Mouse (Mus musculus) lung, adult 10 weeks (tissue): ENCODE data around the gene Samd11. TPM values are rescaled to one million over a fixed set of nuclear protein-coding genes. Genes with fewer than 3 reads are reported as not detected.

Experiments used
- polyA plus RNA-seq: library from polyadenylated mRNA; stranded (reverse); fragments of 350-450 nt; fragmentation: Illumina TruSeq; extraction: RNeasy Lipid Tissue Mini Kit (QIAGEN cat#74804); gene quantifications from one replicate; pipeline ENCODE4 v1.2.3, GENCODE M21; 2014; ENCODE audit warnings: low read depth, low replicate concordance; ENCODE audit not compliant: insufficient read depth

Samd11 gene
- not detected for polyA plus RNA-seq

DNA sequence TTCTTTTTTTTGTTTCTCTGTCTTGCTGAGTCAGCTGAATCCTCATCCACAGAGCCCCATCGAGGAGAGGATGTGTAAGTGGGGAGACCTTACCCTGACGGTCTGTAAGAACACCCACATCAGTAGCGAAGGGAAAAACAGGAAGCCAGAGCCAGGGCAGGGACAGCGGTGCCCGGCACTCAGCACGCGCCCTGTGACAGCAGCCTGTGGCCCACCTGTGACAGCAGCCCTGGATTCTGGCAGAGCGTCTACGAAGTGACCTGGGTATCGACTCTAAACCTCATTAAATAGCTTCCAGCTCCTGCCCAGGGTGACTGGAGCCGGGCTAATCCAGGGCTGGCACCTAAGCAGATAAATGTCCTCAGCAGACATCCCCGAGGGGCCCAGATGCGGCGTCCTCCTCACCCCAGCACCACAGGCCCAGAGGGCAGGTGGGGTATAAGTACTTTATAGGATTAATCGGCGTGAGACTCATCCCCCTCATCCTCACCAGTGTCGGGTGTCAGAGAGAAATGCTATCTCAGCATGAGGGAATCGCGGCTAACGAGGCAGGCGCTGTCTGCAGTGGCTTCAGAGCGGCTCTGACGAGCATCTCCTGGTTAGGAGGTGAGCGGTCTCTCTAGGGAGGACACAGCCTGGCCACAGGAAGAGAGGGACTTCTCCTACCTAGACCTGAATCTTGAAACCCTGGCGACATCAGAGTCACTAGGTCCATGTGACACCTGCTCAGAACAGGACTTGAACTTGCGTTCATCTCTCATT, at the start of gene Samd11:
Samd11 (minus strand) TSS at position 580 of the 762 bp plus-strand sequence.

GRCm38 (mm10) chr4:156235808-156236533, 19.5 kb downstream of the Samd11 start, which contains the start of gene Noc2l:
TSS of gene Noc2l (plus strand) at chr4:156236010.

GRCm38 (mm10) chr4:156234701-156235213, 20.7 kb downstream of the Samd11 start, which contains the start of gene Plekhn1:
TSS of gene Plekhn1 (minus strand) at chr4:156234857.

DNA sequence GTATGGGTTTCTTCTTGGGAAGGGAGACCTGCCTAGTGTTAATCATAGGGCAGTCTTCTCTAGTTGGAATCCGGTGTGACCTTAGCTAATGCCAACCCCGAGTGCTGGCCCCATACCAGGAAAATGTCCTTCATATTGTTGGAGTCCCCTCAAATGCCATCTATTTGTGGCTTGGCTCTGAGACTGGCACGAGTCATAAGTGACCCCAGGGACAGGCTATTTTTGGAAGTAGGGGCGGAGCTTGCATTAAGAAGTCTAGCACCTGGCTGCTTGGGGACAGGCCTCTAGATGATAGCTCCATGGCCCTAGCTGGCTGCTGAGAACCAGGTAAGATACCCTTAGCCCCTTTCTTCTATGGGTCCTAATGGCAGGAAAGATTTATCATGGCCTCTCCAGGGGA, 39.8 kb downstream of the Samd11 start, which contains the start of gene Perm1:
Perm1 (plus strand) TSS at position 220 of the 400 bp plus-strand sequence.

GRCm38 (mm10) chr4:156203001-156203412, 52.5 kb downstream of the Samd11 start, which contains the start of gene AW011738:
TSS of gene AW011738 (plus strand) at chr4:156203304.

DNA sequence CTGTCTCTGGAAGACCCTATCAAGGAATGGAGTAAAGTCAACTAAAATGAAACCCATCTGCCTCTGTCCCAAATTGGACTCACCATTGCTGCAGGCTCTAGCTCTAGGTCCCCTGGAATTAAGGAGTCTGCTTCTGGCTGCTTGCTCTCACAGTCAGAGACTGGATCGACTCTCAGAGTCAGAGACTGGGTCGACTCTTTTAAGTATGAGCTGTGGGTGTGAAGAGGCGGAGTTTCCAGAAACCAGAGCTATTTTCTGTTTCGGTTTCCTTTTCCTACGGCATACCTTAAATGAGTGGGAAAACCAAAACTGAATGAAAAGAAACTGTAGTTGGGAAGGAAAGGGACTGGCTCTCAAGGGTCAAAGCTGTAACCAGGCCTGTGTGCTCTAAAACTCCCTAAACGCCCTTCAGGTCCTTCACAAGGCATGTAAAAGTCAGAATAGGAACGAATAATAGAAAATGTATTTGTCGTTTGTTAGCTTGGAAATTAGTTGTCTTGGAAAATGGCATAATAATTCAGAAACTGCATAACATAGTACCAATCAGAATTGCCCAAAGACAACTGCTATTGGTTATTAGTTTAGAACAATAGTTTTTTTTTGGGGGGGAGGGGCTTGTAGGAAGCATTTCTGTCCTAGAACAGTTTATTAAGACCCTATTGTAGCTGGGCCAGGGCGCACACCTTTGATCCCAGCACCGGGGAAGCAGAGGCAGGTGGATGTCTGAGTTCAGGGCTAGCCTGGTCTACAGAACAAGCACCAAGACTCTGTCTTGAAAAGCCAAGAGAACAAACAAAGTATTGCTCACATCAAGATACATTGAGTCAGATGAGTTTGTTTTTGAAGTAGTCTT, 54.6 kb downstream of the Samd11 start, which contains the start of gene Isg15:
Isg15 (minus strand) TSS at position 196 of the 853 bp plus-strand sequence.

DNA sequence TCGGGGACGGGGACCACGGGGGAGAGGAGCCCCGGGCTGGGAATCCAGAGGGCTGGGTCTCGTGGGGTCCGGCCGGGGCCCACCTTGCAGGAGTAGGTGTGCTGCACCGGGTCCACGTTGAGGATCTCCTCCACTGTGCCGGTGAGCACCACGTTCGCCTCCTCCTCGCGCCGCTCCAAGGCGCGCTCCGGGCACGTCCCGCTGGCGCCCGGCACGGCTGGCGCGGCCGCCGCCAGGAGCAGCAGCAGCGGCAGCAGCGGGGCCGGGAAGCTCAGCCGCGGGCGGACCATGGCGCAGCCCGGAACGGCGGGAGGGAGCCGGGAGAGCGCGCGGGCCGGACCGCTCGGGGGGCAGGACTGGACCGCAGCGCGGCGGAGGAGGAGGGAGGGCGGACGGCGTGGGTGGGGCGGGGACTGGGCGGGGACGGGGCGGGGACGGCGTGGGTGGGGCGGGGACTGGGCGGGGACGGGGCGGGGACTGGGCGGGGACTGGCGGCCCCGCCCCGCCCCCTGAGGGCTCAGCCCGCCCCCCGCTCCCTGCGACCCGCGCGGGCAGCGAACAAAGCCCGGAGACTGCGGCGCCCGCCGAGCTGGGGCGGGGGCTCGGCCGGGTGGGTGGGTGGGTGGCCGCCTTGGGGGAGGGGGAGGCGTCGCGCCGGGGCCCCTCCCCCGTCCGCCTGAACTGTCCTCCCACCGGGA, 58.2 kb downstream of the Samd11 start, which contains the start of gene Agrn:
Agrn (minus strand) TSS at position 358 of the 698 bp plus-strand sequence.

Other genes starting within 250 kb of the Samd11 start
- 2.9 TPM for gene Tnfrsf4, start 241.8 kb downstream of the Samd11 start, polyA plus RNA-seq
- gene Tnfrsf18, start 229.5 kb downstream of the Samd11 start, polyA plus RNA-seq = 4.0 TPM
- gene Ttll10, start 196.2 kb downstream of the Samd11 start, polyA plus RNA-seq = 1.3 TPM
- 4.0 TPM for gene 9430015G10Rik, start 145.7 kb downstream of the Samd11 start, polyA plus RNA-seq
- gene Rnf223, start 125.1 kb downstream of the Samd11 start, polyA plus RNA-seq = not detected
- 53.1 TPM for gene Agrn, start 58.2 kb downstream of the Samd11 start, polyA plus RNA-seq
- 46.9 TPM for gene Isg15, start 54.8 kb downstream of the Samd11 start, polyA plus RNA-seq
- 2.0 TPM for gene AW011738, start 52.4 kb downstream of the Samd11 start, polyA plus RNA-seq
- 1.2 TPM for gene Perm1, start 39.8 kb downstream of the Samd11 start, polyA plus RNA-seq
- 11.9 TPM for gene Plekhn1, start 20.8 kb downstream of the Samd11 start, polyA plus RNA-seq
- gene Noc2l, start 19.6 kb downstream of the Samd11 start, polyA plus RNA-seq = 23.9 TPM
- not detected for gene Vmn2r-ps159, start 75.4 kb upstream of the Samd11 start, polyA plus RNA-seq